Mouse (Mus musculus): Measurements from ENCODE around the gene Rit1.

DNA sequence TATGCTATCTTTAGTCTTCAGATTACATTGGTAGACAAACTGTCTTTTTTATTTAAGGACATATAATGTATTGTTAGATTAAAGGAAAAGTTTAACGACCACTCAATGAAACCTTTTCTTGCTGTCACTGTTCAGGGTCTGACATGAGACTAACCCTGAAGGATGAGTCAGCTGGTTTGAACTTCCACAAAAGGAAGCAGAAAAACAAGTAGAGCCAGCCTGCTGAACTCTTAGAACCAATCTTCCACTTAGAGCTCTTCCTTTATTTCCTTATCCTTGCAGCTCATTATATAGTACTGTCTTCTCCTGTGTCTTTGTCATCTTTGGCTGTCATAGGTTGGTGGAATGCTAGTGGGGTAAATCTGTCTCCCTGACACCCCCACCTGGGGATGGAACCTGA lies 1.2 kb downstream of the Rit1 start:
- TF ChIP-seq POLR2A (IDR thresholded peaks at IDR 0.05; ENCODE audit: extremely low read depth, insufficient read depth, low read length) (no peak), CTCF (IDR thresholded peaks at IDR 0.05; ENCODE audit: extremely low read depth, insufficient read depth, low read length) (no peak)
